ENCODE assay signal across 8 mouse cellular contexts in genomic region chrX:71816401-71816857, GRCm38 (mm10). TPM values are rescaled to one million over a fixed set of nuclear protein-coding genes. Genes with fewer than 3 reads are reported as not detected.
A peak's percentile ranks its signal among the peaks of the same experiment; 100 is the strongest.
DNase-seq lines count a peak whose midpoint lies in the region; ATAC-seq and TF ChIP-seq lines count a peak whose summit lies in the region.

No protein-coding gene starts in this region.

- H3K4me2 ChIP-seq in embryonic facial prominence, embryonic 15.5 days (replicated peaks): peak overlapping the region; percentile 46
- peak overlapping the region; percentile 44 for H3K4me2 ChIP-seq in kidney, embryonic 14.5 days (replicated peaks; ENCODE audit: low read depth, low read length)
- peak overlapping the region; percentile 40 for H3K4me2 ChIP-seq in limb, embryonic 15.5 days

- H3K36me3 ChIP-seq in embryonic facial prominence, embryonic 15.5 days: no peaks in the 10 kb centered on the region
- H3K36me3 ChIP-seq in kidney, embryonic 14.5 days (ENCODE audit: control insufficient read depth, insufficient read depth, low read length): no peaks in the 10 kb centered on the region; the same call in 1 of the 2 replicates
- no peaks in the 10 kb centered on the region for H3K36me3 ChIP-seq in limb, embryonic 15.5 days

- H3K9me3 ChIP-seq in embryonic facial prominence, embryonic 15.5 days (replicated peaks): no peaks in the 10 kb centered on the region
- no peaks in the 10 kb centered on the region for H3K9me3 ChIP-seq in kidney, embryonic 14.5 days (ENCODE audit: control insufficient read depth, low read length)
- H3K9me3 ChIP-seq in limb, embryonic 15.5 days: no peaks in the 10 kb centered on the region

- peak overlapping the region; percentile 55 for H3K9ac ChIP-seq in embryonic facial prominence, embryonic 15.5 days
- peak overlapping the region; percentile 77 for H3K9ac ChIP-seq in kidney, embryonic 14.5 days (ENCODE audit: low read depth, low read length)
- H3K9ac ChIP-seq in limb, embryonic 15.5 days: peak overlapping the region; percentile 60

- 15% methylated on average over 52 of the region's 52 CpGs for WGBS in bone marrow, adult 2 months
- 14% methylated on average over 37 of the region's 52 CpGs for WGBS in embryonic facial prominence, embryonic 15.5 days
- 23% methylated on average over 50 of the region's 52 CpGs for WGBS in kidney, embryonic 14.5 days
- 25% methylated on average over 50 of the region's 52 CpGs for WGBS in limb, embryonic 15.5 days

- ATAC-seq in embryonic facial prominence, embryonic 15.5 days (ENCODE audit: insufficient number of reproducible peaks, low FRiP score, low TSS enrichment, low read depth): peak; percentile 93
- peak; percentile 98 for ATAC-seq in kidney, embryonic 14.5 days (ENCODE audit: low FRiP score, low TSS enrichment)
- ATAC-seq in limb, embryonic 15.5 days (ENCODE audit: insufficient number of reproducible peaks, low FRiP score, low TSS enrichment, low read depth): peak; percentile 90

- peak; percentile 64; the same call in 1 of the 2 replicates for TF ChIP-seq POLR2A in bone marrow, adult 2 months (IDR thresholded peaks at IDR 0.05; ENCODE audit: borderline replicate concordance, control insufficient read depth, low read depth, low read length)

- no peaks in the 10 kb centered on the region for H3K27me3 ChIP-seq in embryonic facial prominence, embryonic 15.5 days
- H3K27me3 ChIP-seq in kidney, embryonic 14.5 days (ENCODE audit: control insufficient read depth, insufficient read depth, low read length): no peaks in the 10 kb centered on the region
- H3K27me3 ChIP-seq in limb, embryonic 15.5 days: no peaks in the 10 kb centered on the region

- no peaks in the 10 kb centered on the region; the same call in 1 of the 2 replicates for H3K4me1 ChIP-seq in bone marrow, adult 2 months (ENCODE audit: control insufficient read depth, insufficient read depth, low read length)
- no peaks in the 10 kb centered on the region for H3K4me1 ChIP-seq in embryonic facial prominence, embryonic 15.5 days
- no peaks in the 10 kb centered on the region for H3K4me1 ChIP-seq in kidney, embryonic 14.5 days (ENCODE audit: control insufficient read depth, insufficient read depth, low read length)
- H3K4me1 ChIP-seq in limb, embryonic 15.5 days: peaks cover 4% of the 10 kb centered on the region; the same call in 1 of the 2 replicates

- peak overlapping the region; percentile 97 for H3K4me3 ChIP-seq in bone marrow, adult 2 months (replicated peaks; ENCODE audit: control insufficient read depth, low read depth, low read length)
- peak overlapping the region; percentile 64 for H3K4me3 ChIP-seq in embryonic facial prominence, embryonic 15.5 days (replicated peaks)
- peak overlapping the region; percentile 59 for H3K4me3 ChIP-seq in kidney, embryonic 14.5 days (ENCODE audit: low read length)
- peak overlapping the region; percentile 60 for H3K4me3 ChIP-seq in limb, embryonic 15.5 days

- no peak for TF ChIP-seq CTCF in bone marrow, adult 2 months (IDR thresholded peaks at IDR 0.05; ENCODE audit: control insufficient read depth, insufficient read depth, low read length)

- peak; percentile 83 for DNase-seq in 416B (ENCODE audit: low read depth)
- DNase-seq in heart, adult 9 months (ENCODE audit: low spot score in 2 of 2): peak; percentile 84 to 87
- peak; percentile 49 to 72 for DNase-seq in monocyte, adult 2 months (ENCODE audit: low read depth in 1 of 2, low spot score in 2 of 2)
- DNase-seq in spleen, postnatal 36 days (ENCODE audit: low spot score in 2 of 2): peak; percentile 77 to 81

- H3K27ac ChIP-seq in bone marrow, adult 2 months (ENCODE audit: control insufficient read depth, insufficient read depth, low read depth, low read length, poor library complexity): peak overlapping the region; percentile 63
- peak overlapping the region; percentile 75 for H3K27ac ChIP-seq in embryonic facial prominence, embryonic 15.5 days (replicated peaks)
- peak overlapping the region; percentile 59 for H3K27ac ChIP-seq in kidney, embryonic 14.5 days (ENCODE audit: low read depth, low read length)
- peak overlapping the region; percentile 89 for H3K27ac ChIP-seq in limb, embryonic 15.5 days

RNA-seq across cellular contexts. Expression of gene Vma21, which starts 0.7 kb away (rescaled TPM):
- 4.7 and 11.4 TPM in 2 replicates for polyA plus RNA-seq in bone marrow, adult 2 months (2011; ENCODE audit: insufficient read depth, insufficient read length, low replicate concordance, missing spikeins)
- polyA plus RNA-seq in embryonic facial prominence, embryonic 15.5 days (2015; fragmentation: Nextera tagmentation; extraction: Ambion mirVana): 52.7 and 55.5 TPM in 2 replicates
- polyA plus RNA-seq in kidney, embryonic 14.5 days (2014; fragmentation: Nextera tagmentation; extraction: Ambion mirVana): 38.8 and 39.6 TPM in 2 replicates
- polyA plus RNA-seq in limb, embryonic 15.5 days (2015; fragmentation: Nextera tagmentation; extraction: Ambion mirVana): 48.9 and 57.7 TPM in 2 replicates

Comparison
In these comparisons a context has a peak if more than half of its experiments do, and no peak if none do; other contexts are left out.
1. Peak in every context shown above with its lines: DNase-seq, ATAC-seq, H3K4me3 ChIP-seq and H3K27ac ChIP-seq.